In the genomic region with DNA sequence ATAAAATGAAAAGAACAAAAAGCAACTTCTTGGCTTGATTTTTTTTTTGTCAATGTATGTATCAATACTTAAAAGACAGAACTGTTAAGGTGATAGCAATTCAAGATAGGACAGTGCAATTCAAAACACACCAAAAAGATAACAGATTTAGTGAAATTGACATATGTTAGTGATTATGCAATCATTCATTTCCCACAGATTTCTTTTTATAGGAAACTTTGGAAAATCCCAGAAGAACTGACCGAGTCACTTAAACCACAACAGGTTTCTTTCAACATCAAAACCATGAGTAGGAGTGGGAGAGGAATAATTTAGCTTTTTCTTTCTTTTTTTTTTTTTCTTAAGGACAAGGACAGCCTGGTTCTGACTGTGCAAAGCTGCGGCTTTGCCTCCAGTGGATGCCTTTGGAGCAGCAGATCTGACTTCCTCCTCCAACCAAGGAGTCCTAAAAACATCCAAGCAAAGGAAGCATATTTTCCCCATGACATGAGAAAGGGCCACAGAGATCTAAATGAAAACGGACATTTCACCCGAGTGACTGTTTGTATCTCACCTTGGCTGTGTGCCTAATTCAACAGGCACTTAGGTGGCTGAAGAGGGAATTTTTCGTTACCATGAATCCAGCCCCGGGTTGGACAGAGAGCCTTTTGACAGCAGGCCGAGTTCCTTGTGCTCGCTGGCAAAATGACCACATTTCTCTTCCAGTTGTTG, we compare ENCODE assay signal across 8 mouse cellular contexts.
DNase-seq lines count a peak whose midpoint lies in the region; ATAC-seq and TF ChIP-seq lines count a peak whose summit lies in the region.

No protein-coding gene starts in this region.

- DNase-seq in kidney, adult 9 months, result peak; percentile 5
- DNase-seq in adipocyte (ENCODE audit: low spot score), result peak; percentile 75
- peak; percentile 76 for DNase-seq in heart, embryonic 10.5 days (ENCODE audit: low spot score)
- DNase-seq in lung, postnatal 0 days (ENCODE audit: low spot score), result peak; percentile 74
- no peak for DNase-seq in forebrain, postnatal 0 days
- DNase-seq in adrenal gland, postnatal 4 days (ENCODE audit: low spot score in 2 of 2), result no peak
- no peak for DNase-seq in urinary bladder, postnatal 25 days (ENCODE audit: low spot score)

- peak; percentile 30; the same call in 1 of the 2 replicates for TF ChIP-seq CTCF in lung, postnatal 0 days (IDR thresholded peaks at IDR 0.05)
- no peak for TF ChIP-seq CTCF in forebrain, postnatal 0 days (IDR thresholded peaks at IDR 0.05; ENCODE audit: low read depth)

- 51% methylated on average over 8 of the region's 8 CpGs for WGBS in kidney, embryonic 14.5 days
- 56% methylated on average over 8 of the region's 8 CpGs for WGBS in heart, embryonic 10.5 days
- WGBS in lung, postnatal 0 days, result 19% methylated on average over 8 of the region's 8 CpGs
- WGBS in forebrain, postnatal 0 days, result 61% methylated on average over 8 of the region's 8 CpGs

- 0 out of 2 replicates have a peak, but pooled peaks cover under 1% of the 10 kb centered on the region for H3K4me1 ChIP-seq in kidney, embryonic 14.5 days (ENCODE audit: control insufficient read depth, insufficient read depth, low read length)
- H3K4me1 ChIP-seq in heart, embryonic 10.5 days, result no peaks in the 10 kb centered on the region
- no peaks in the 10 kb centered on the region for H3K4me1 ChIP-seq in lung, postnatal 0 days (ENCODE audit: insufficient read depth, low read depth, low read length)
- no peaks in the 10 kb centered on the region for H3K4me1 ChIP-seq in forebrain, postnatal 0 days (ENCODE audit: insufficient read depth)

- no peaks in the 10 kb centered on the region for H3K9me3 ChIP-seq in kidney, embryonic 14.5 days (ENCODE audit: control insufficient read depth, low read length)
- no peaks in the 10 kb centered on the region for H3K9me3 ChIP-seq in heart, embryonic 10.5 days
- no peaks in the 10 kb centered on the region for H3K9me3 ChIP-seq in lung, postnatal 0 days (ENCODE audit: low read length)
- H3K9me3 ChIP-seq in forebrain, postnatal 0 days (ENCODE audit: low read length), result no peaks in the 10 kb centered on the region

- H3K4me2 ChIP-seq in kidney, embryonic 14.5 days (replicated peaks; ENCODE audit: low read depth, low read length), result no peak overlapping the region
- H3K4me2 ChIP-seq in lung, postnatal 0 days (replicated peaks; ENCODE audit: low read depth, low read length), result peak overlapping the region; percentile 17; the same call in 1 of the 2 replicates
- H3K4me2 ChIP-seq in forebrain, postnatal 0 days (ENCODE audit: low read depth), result no peak overlapping the region

- H3K4me3 ChIP-seq in kidney, embryonic 14.5 days (ENCODE audit: low read length), result no peak overlapping the region
- H3K4me3 ChIP-seq in heart, embryonic 10.5 days, result no peak overlapping the region
- no peak overlapping the region for H3K4me3 ChIP-seq in lung, postnatal 0 days (ENCODE audit: low read depth, low read length)
- H3K4me3 ChIP-seq in forebrain, postnatal 0 days (ENCODE audit: low read depth, low read length), result no peak overlapping the region

- no peaks in the 10 kb centered on the region for H3K36me3 ChIP-seq in kidney, embryonic 14.5 days (ENCODE audit: control insufficient read depth, insufficient read depth, low read length)
- H3K36me3 ChIP-seq in heart, embryonic 10.5 days, result no peaks in the 10 kb centered on the region
- no peaks in the 10 kb centered on the region for H3K36me3 ChIP-seq in lung, postnatal 0 days (ENCODE audit: insufficient read depth, low read length)
- H3K36me3 ChIP-seq in forebrain, postnatal 0 days (ENCODE audit: insufficient read depth), result no peaks in the 10 kb centered on the region

- no peak for ATAC-seq in kidney, embryonic 14.5 days (ENCODE audit: low FRiP score, low TSS enrichment)
- ATAC-seq in lung, postnatal 0 days, result peak; percentile 74
- ATAC-seq in forebrain, postnatal 0 days, result no peak

- no peak overlapping the region for H3K9ac ChIP-seq in kidney, embryonic 14.5 days (ENCODE audit: low read depth, low read length)
- H3K9ac ChIP-seq in lung, postnatal 0 days (replicated peaks; ENCODE audit: low read depth), result no peak overlapping the region
- no peak overlapping the region for H3K9ac ChIP-seq in forebrain, postnatal 0 days

- H3K27ac ChIP-seq in kidney, embryonic 14.5 days (ENCODE audit: low read depth, low read length), result no peak overlapping the region
- no peak overlapping the region for H3K27ac ChIP-seq in heart, embryonic 10.5 days
- H3K27ac ChIP-seq in lung, postnatal 0 days (ENCODE audit: low read length), result peak overlapping the region; percentile 47; the same call in 1 of the 2 replicates
- no peak overlapping the region for H3K27ac ChIP-seq in forebrain, postnatal 0 days (ENCODE audit: low read depth, low read length)

- H3K27me3 ChIP-seq in kidney, embryonic 14.5 days (ENCODE audit: control insufficient read depth, insufficient read depth, low read length), result no peaks in the 10 kb centered on the region
- no peaks in the 10 kb centered on the region for H3K27me3 ChIP-seq in heart, embryonic 10.5 days (ENCODE audit: insufficient read depth, poor library complexity, severe bottlenecking)
- no peaks in the 10 kb centered on the region for H3K27me3 ChIP-seq in lung, postnatal 0 days (replicated peaks; ENCODE audit: insufficient read depth, low read length)
- no peaks in the 10 kb centered on the region for H3K27me3 ChIP-seq in forebrain, postnatal 0 days (ENCODE audit: insufficient read depth, low read length)

- TF ChIP-seq EP300 in lung, postnatal 0 days (IDR thresholded peaks at IDR 0.05), result peak; percentile 30; the same call in 1 of the 2 replicates

Comparison
In these comparisons a context has a peak if more than half of its experiments do, and no peak if none do; other contexts are left out.
1. DNase-seq: peak in kidney, adult 9 months (single experiment), adipocyte (single experiment), heart, embryonic 10.5 days (single experiment) and lung, postnatal 0 days (single experiment); none in forebrain, postnatal 0 days (single experiment), adrenal gland, postnatal 4 days (0 of 2) and urinary bladder, postnatal 25 days (single experiment).